Mouse (Mus musculus) myocyte (in vitro differentiated cells): ENCODE data around the gene Hoxc10.

Source experiments
- CEBPB ChIP-seq: IDR thresholded peaks from 2 replicates; pipeline ENCODE4 v1.6.1; 2011; ENCODE audit warnings: mild to moderate bottlenecking, moderate library complexity; ENCODE audit not compliant: poor library complexity, insufficient read depth, severe bottlenecking
- E2F4 ChIP-seq: IDR thresholded peaks from one replicate; pipeline ENCODE4 v1.6.1; 2011; ENCODE audit warnings: mild to moderate bottlenecking, control low read depth, moderate library complexity; ENCODE audit not compliant: insufficient read depth
- MAX ChIP-seq: IDR thresholded peaks from one replicate; pipeline ENCODE4 v1.6.1; 2011; ENCODE audit warnings: low read depth, mild to moderate bottlenecking, control low read depth
- POLR2A ChIP-seq: IDR thresholded peaks from one replicate; pipeline ENCODE4 v1.6.1; 2011; ENCODE audit warnings: low read depth, mild to moderate bottlenecking, control low read depth, moderate library complexity; ENCODE audit not compliant: insufficient read length
- POLR2AphosphoS2 ChIP-seq: IDR thresholded peaks from one replicate; pipeline ENCODE4 v1.6.1; 2011; ENCODE audit warnings: low read depth, control low read depth; ENCODE audit not compliant: insufficient read length
- REST ChIP-seq: IDR thresholded peaks from one replicate; pipeline ENCODE4 v1.6.1; 2011; ENCODE audit warnings: mild to moderate bottlenecking, control low read depth, moderate library complexity; ENCODE audit not compliant: insufficient read depth, insufficient read length
- SRF ChIP-seq: IDR thresholded peaks from one replicate; pipeline ENCODE4 v1.6.1; 2011; ENCODE audit warnings: low read depth; ENCODE audit not compliant: control insufficient read depth, insufficient read length
- TCF12 ChIP-seq: IDR thresholded peaks from one replicate; pipeline ENCODE4 v1.6.1; 2011; ENCODE audit warnings: mild to moderate bottlenecking, control low read depth; ENCODE audit not compliant: poor library complexity, insufficient read depth, severe bottlenecking
- TCF3 ChIP-seq: IDR thresholded peaks from one replicate; pipeline ENCODE4 v1.6.1; 2011; ENCODE audit warnings: low read depth, control low read depth; ENCODE audit not compliant: insufficient read length
- USF1 ChIP-seq: IDR thresholded peaks from one replicate; pipeline ENCODE4 v1.6.1; 2011; ENCODE audit warnings: low read depth, mild to moderate bottlenecking, control low read depth, moderate library complexity

DNA sequence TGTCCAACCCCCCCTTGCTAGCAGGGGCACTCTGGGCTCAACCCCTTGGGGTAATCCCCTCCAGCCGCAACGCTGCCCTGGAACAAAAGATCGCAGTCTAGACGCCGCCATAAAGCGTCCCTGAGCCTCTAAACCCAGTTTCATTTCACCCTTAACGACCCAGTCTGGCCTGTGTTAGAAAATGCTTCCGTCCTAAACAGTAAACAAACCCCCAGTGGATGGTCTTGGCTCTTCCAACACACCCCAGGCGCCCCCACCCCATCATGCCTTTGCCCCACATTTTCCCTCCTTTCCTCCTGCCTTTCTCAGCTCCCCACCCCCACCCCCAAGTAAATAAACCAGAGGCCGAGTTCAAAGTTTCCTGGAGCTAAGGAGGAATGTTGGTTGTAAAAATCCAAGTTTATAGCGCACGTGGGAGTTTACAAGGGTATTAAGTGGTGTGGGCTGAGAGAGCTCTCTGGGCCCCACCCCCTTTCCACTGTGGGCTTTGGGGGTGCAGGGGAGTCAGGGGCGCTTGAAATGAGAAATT lies 6.9 kb upstream of the Hoxc10 start:
- no peak for TF ChIP-seq POLR2A
- no peak for TF ChIP-seq SRF
- no peak for TF ChIP-seq MAX
- no peak for TF ChIP-seq E2F4
- peak; percentile 60 for TF ChIP-seq POLR2AphosphoS2
- no peak for TF ChIP-seq TCF12
- no peak for TF ChIP-seq USF1
- no peak for TF ChIP-seq CEBPB
- no peak for TF ChIP-seq TCF3
- TF ChIP-seq REST, result no peak
